Mouse (Mus musculus): Measurements from ENCODE around the gene Rpl18.

DNA sequence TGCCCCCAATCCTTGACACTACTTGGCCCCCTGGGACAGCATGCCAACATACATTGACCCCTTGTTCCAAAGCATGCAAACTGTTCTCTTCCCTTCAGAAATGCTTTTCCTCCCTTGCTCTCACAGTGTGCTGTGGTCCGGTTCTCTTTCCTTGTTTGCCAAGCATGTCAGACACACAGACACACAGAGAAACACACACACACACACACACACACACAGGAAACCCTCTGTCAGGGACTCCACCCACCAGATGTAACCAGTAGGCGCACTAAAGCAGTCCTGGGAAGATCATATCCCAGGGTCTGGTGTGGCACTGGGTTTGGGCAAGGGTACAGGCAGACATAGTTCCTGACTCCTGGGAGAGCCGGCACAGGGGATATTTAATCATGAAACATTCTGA, 28.4 kb upstream of the Rpl18 start:
- TF ChIP-seq CTCF (IDR thresholded peaks at IDR 0.05; ENCODE audit: low read depth, low read length) (no peak), POLR2A (IDR thresholded peaks at IDR 0.05; ENCODE audit: borderline replicate concordance, low read depth, low read length) (no peak)
